Mouse (Mus musculus) G1E (cell line): ENCODE data around the gene Nlgn1. TPM values are rescaled to one million over a fixed set of nuclear protein-coding genes. Genes with fewer than 3 reads are reported as not detected.

Source experiments
- ATAC-seq: 2 replicates; pipeline ENCODE4 v1.8.0; 2016; ENCODE audit warnings: mild to moderate bottlenecking; ENCODE audit not compliant: insufficient number of reproducible peaks, poor library complexity, low FRiP score, severe bottlenecking; ENCODE audit errors: extremely low read depth
- DNase-seq: peaks from one replicate; pipeline ENCODE4 v3.0.0; 2012; ENCODE audit warnings: low spot score
- H3K27me3 ChIP-seq: 2 replicates; pipeline ENCODE4 v1.6.1; 2012; ENCODE audit warnings: mild to moderate bottlenecking, low read length, inconsistent platforms; ENCODE audit not compliant: insufficient read depth
- H3K36me3 ChIP-seq: replicated peaks from 2 replicates; pipeline ENCODE3; 2012; ENCODE audit warnings: mild to moderate bottlenecking, inconsistent platforms
- H3K4me1 ChIP-seq: 2 replicates; pipeline ENCODE4 v1.6.1; 2012; ENCODE audit warnings: low read depth, low read length, inconsistent platforms, mixed read lengths; ENCODE audit not compliant: insufficient read depth
- H3K4me3 ChIP-seq: 2 replicates; pipeline ENCODE4 v1.5.1; 2012; ENCODE audit warnings: low read depth, mild to moderate bottlenecking, inconsistent platforms, low read length, moderate library complexity, mixed read lengths
- H3K9me3 ChIP-seq: replicated peaks from 2 replicates; pipeline ENCODE4 v1.6.1; 2012; ENCODE audit warnings: inconsistent platforms
- CTCF ChIP-seq: IDR thresholded peaks from 2 replicates; pipeline ENCODE4 v1.5.1; 2012; ENCODE audit warnings: low read depth, low read length, inconsistent platforms, mixed read lengths
- GATA1 ChIP-seq: IDR thresholded peaks from 2 replicates; pipeline ENCODE4 v1.6.1; 2012; ENCODE audit warnings: borderline replicate concordance, low read length, inconsistent platforms, mixed read lengths
- GATA2 ChIP-seq: IDR thresholded peaks from 2 replicates; pipeline ENCODE4 v1.6.1; 2012; ENCODE audit warnings: low read depth, low read length, inconsistent platforms, borderline replicate concordance
- POLR2AphosphoS5 ChIP-seq: IDR thresholded peaks from 2 replicates; pipeline ENCODE4 v1.6.1; 2012; ENCODE audit warnings: low read depth, low read length, inconsistent platforms; ENCODE audit not compliant: insufficient replicate concordance
- TAL1 ChIP-seq: conservative IDR thresholded peaks from 2 replicates; pipeline ENCODE4 v1.6.1; 2012; ENCODE audit warnings: low read depth, low read length, inconsistent platforms, mixed read lengths
- polyA plus RNA-seq: library from polyadenylated mRNA; stranded (reverse); fragments of >175 nt; gene quantifications from 2 replicates; pipeline ENCODE4 v1.2.3, GENCODE M21; 2012
- total RNA-seq, 2 experiments: library from RNA; stranded (forward) in 1 of 2; stranded (reverse) in 1 of 2; fragments of 200-1000 nt in 1 of 2; fragments of >200 nt in 1 of 2; fragmentation: Nextera tagmentation in 1 of 2; gene quantifications; 2 replicates each; pipeline ENCODE4 v1.2.3; 2014 to 2017

Nlgn1 gene
- total and polyA plus RNA-seq, 3 experiments, result 0.11 TPM; not detected in 2

- Histone ChIP-seq H3K4me3 (no peak overlapping the region), H3K36me3 (no peaks in the 10 kb centered on the region), H3K9me3 (no peaks in the 10 kb centered on the region), H3K4me1 (no peaks in the 10 kb centered on the region), H3K27me3 (no peaks in the 10 kb centered on the region)
- DNase-seq, result no peak
- TF ChIP-seq GATA2 (no peak), TAL1 (no peak), POLR2AphosphoS5 (no peak), CTCF (no peak), GATA1 (no peak)
- no peak for ATAC-seq
These were observed 643.3 kb downstream of the Nlgn1 start for GRCm38 (mm10) chr3:25688789-25689464.

DNA sequence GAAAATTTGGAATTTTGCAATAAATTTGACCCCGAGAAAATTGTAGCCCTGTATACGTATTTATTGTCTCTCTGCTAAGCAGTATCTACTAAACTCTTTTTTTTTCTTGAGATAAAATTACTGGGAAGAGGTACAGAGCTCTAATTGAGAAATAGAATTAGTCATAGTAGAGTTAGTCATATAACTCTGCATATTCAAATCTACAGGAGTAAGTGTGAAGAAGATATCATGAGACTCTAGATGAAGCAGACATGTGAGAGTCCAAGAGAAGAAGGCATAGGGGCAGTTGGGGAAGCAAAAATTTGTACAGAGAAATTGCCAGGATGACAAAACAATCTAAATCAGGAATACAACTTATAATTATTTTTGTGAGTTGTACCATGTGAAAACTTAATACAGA, 648.6 kb downstream of the Nlgn1 start:
- no peaks in the 10 kb centered on the region for H3K36me3 ChIP-seq
- no peak overlapping the region for H3K4me3 ChIP-seq
- no peaks in the 10 kb centered on the region for H3K27me3 ChIP-seq
- no peak for DNase-seq
- TF ChIP-seq GATA1 (no peak), TAL1 (no peak), GATA2 (no peak), CTCF (no peak), POLR2AphosphoS5 (no peak)
- no peaks in the 10 kb centered on the region for H3K4me1 ChIP-seq
- no peaks in the 10 kb centered on the region for H3K9me3 ChIP-seq
- ATAC-seq, result no peak

DNA sequence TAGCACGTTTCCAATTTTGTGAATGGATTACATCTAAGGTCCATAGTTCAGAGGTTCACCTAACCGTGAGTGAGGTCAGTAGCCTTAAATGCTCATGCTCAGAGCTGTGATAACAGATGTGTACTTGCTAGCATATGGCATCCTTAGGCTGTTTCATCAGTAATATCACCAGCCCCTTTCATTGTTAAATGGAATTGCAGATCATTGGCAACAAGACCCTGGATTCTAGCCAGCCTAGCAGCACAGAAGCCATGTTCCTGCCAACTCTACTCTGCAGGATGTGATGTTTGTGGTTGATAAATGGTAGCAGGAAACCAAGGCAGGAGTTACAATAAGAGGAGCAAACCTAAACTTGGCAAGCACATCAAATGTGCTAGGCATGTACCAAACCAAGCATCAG, 652.9 kb downstream of the Nlgn1 start:
- Histone ChIP-seq H3K4me3 (no peak overlapping the region), H3K36me3 (no peaks in the 10 kb centered on the region), H3K4me1 (no peaks in the 10 kb centered on the region), H3K9me3 (no peaks in the 10 kb centered on the region), H3K27me3 (no peaks in the 10 kb centered on the region)
- no peak for TF ChIP-seq GATA2
- no peak for TF ChIP-seq CTCF
- TF ChIP-seq POLR2AphosphoS5, result no peak
- no peak for TF ChIP-seq TAL1
- TF ChIP-seq GATA1, result no peak
- no peak for DNase-seq
- ATAC-seq, result no peak

- Histone ChIP-seq H3K4me3 (no peak overlapping the region), H3K36me3 (no peaks in the 10 kb centered on the region), H3K9me3 (no peaks in the 10 kb centered on the region), H3K27me3 (no peaks in the 10 kb centered on the region), H3K4me1 (no peaks in the 10 kb centered on the region)
- ATAC-seq, result no peak
- DNase-seq, result no peak
- TF ChIP-seq GATA1 (no peak), TAL1 (no peak), POLR2AphosphoS5 (no peak), GATA2 (no peak), CTCF (no peak)
These were observed 656.4 kb downstream of the Nlgn1 start for GRCm38 (mm10) chr3:25675888-25676287.

DNA sequence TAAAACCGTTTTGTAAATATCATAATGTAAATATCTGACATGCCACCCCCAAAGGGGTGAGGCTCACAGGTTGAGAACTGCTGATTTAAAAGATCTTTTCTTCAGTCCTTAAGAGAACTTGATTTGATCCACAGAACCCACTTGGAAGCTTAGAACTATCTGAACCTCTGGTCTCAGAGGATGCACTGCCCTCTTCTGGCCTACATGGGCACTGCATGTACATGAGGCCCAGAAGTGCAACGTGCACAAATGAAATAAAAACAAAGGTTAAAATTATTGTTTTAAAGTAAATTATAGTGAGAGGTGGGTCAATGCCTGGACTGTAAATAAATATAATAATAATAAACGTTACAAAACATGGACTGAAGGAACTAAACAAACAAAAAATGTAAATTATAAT, 657.2 kb downstream of the Nlgn1 start:
- DNase-seq (no peak), ATAC-seq (no peak)
- H3K4me1 ChIP-seq, result no peaks in the 10 kb centered on the region
- no peaks in the 10 kb centered on the region for H3K9me3 ChIP-seq
- no peak overlapping the region for H3K4me3 ChIP-seq
- TF ChIP-seq POLR2AphosphoS5, result no peak
- TF ChIP-seq CTCF, result peak; percentile 60
- H3K27me3 ChIP-seq, result no peaks in the 10 kb centered on the region
- no peaks in the 10 kb centered on the region for H3K36me3 ChIP-seq

DNA sequence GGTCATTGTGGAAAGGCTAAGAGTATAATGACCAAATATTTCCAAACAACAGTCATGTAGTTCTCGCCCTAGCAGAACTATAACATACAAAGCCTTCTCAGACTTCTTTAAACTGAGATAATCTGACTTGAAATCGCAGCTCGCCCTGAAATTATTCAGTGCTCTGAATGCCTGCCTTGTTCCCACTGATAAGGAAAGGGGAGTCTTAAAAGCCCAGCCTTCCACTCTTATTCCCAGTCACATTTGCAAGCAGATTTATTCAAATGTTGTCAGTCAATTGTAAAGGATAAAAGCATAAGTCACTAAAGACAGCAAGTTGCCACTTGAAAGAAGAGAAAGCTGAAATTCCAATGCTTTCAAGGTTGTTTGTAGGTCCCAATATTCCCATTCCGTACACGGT, 658.9 kb downstream of the Nlgn1 start:
- DNase-seq (no peak), ATAC-seq (no peak)
- Histone ChIP-seq H3K4me3 (no peak overlapping the region), H3K36me3 (no peaks in the 10 kb centered on the region), H3K27me3 (no peaks in the 10 kb centered on the region), H3K4me1 (no peaks in the 10 kb centered on the region), H3K9me3 (no peaks in the 10 kb centered on the region)
- TF ChIP-seq GATA2, result no peak
- no peak for TF ChIP-seq TAL1
- no peak for TF ChIP-seq POLR2AphosphoS5
- no peak for TF ChIP-seq GATA1
- no peak for TF ChIP-seq CTCF

GRCm38 (mm10) chr3:25672779-25673178, 659.5 kb downstream of the Nlgn1 start:
- no peaks in the 10 kb centered on the region for H3K36me3 ChIP-seq
- no peak for DNase-seq
- H3K9me3 ChIP-seq, result no peaks in the 10 kb centered on the region
- no peaks in the 10 kb centered on the region for H3K4me1 ChIP-seq
- no peak for TF ChIP-seq CTCF
- TF ChIP-seq TAL1, result no peak
- H3K27me3 ChIP-seq, result no peaks in the 10 kb centered on the region
- H3K4me3 ChIP-seq, result no peak overlapping the region
- no peak for ATAC-seq
